Mouse (Mus musculus): Measurements from ENCODE around the gene Utp3. TPM values are rescaled to one million over a fixed set of nuclear protein-coding genes. Genes with fewer than 3 reads are reported as not detected.

Gene Utp3
- 100.0 and 108 TPM in 2 replicates for polyA plus RNA-seq (2011; ENCODE audit: insufficient read depth, insufficient read length, low read depth, missing spikeins)

- Histone ChIP-seq H3K27me3 (ENCODE audit: control insufficient read depth, insufficient read depth, low read length, poor library complexity, severe bottlenecking) (no peaks in the 10 kb centered on the region), H3K4me3 (ENCODE audit: low read depth, low read length) (peak within 1 kb of the TSS; percentile 89), H3K4me1 (ENCODE audit: control insufficient read depth, insufficient read depth, low read length) (no peaks in the 10 kb centered on the region), H3K27ac (ENCODE audit: insufficient read depth, low read length) (peak within 1 kb of the TSS; percentile 35; the same call in 1 of the 2 replicates), H3K9me3 (replicated peaks; ENCODE audit: control insufficient read depth, insufficient read depth, low read length, poor library complexity, severe bottlenecking) (no peaks in the 10 kb centered on the region), H3K36me3 (ENCODE audit: control insufficient read depth, insufficient read depth, low read length, poor library complexity, severe bottlenecking) (peaks cover 9% of the 10 kb centered on the region), H3K9ac (ENCODE audit: low read depth, poor library complexity, severe bottlenecking) (peak within 1 kb of the TSS; percentile 91)
- peak; percentile 42 for TF ChIP-seq POLR2A (IDR thresholded peaks at IDR 0.05; ENCODE audit: insufficient read depth, low read length)
- peak; percentile 65 for TF ChIP-seq CTCF (IDR thresholded peaks at IDR 0.05; ENCODE audit: low read depth, low read length)
- no peak for TF ChIP-seq EP300 (IDR thresholded peaks at IDR 0.05; ENCODE audit: insufficient read depth, low read depth, low read length)
Measured at GRCm38 (mm10) chr5:88554086-88554886, at the start of gene Utp3. Gene Utp3 (plus strand): TSS chr5:88554462.

- Histone ChIP-seq H3K27me3 (ENCODE audit: control insufficient read depth, insufficient read depth, low read length, poor library complexity, severe bottlenecking) (no peaks in the 10 kb centered on the region), H3K4me3 (ENCODE audit: low read depth, low read length) (no peak overlapping the region), H3K9me3 (replicated peaks; ENCODE audit: control insufficient read depth, insufficient read depth, low read length, poor library complexity, severe bottlenecking) (no peaks in the 10 kb centered on the region), H3K4me1 (ENCODE audit: control insufficient read depth, insufficient read depth, low read length) (no peaks in the 10 kb centered on the region), H3K9ac (ENCODE audit: low read depth, poor library complexity, severe bottlenecking) (no peak overlapping the region), H3K27ac (ENCODE audit: insufficient read depth, low read length) (no peak overlapping the region), H3K36me3 (ENCODE audit: control insufficient read depth, insufficient read depth, low read length, poor library complexity, severe bottlenecking) (no peaks in the 10 kb centered on the region)
- TF ChIP-seq POLR2A (IDR thresholded peaks at IDR 0.05; ENCODE audit: insufficient read depth, low read length) (no peak), CTCF (IDR thresholded peaks at IDR 0.05; ENCODE audit: low read depth, low read length) (no peak), EP300 (IDR thresholded peaks at IDR 0.05; ENCODE audit: insufficient read depth, low read depth, low read length) (no peak)
Measured at GRCm38 (mm10) chr5:88508555-88508954, 45.7 kb upstream of the Utp3 start.

DNA sequence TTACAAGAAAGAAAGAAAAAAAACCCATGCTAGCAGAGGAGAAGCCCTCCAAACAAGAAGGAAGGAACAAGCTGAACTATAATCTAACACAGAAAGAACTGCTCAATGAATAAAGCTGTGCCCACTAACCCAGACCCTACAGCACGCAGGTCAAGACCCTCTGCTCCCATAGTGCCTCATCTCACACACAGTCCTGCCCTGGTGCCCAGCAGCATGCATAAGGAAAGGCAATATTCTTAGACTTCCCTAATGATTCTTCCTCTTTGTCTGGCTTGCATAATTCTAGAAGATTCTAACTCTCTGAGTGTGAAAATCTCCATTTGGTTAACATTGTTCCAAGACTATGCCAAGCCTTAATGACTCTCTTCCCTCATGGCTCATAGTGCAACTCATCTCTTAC, 45.3 kb upstream of the Utp3 start:
- no peaks in the 10 kb centered on the region for H3K36me3 ChIP-seq (ENCODE audit: control insufficient read depth, insufficient read depth, low read length, poor library complexity, severe bottlenecking)

GRCm38 (mm10) chr5:88519232-88519631, 35.0 kb upstream of the Utp3 start:
- Histone ChIP-seq H3K27ac (ENCODE audit: insufficient read depth, low read length) (no peak overlapping the region), H3K4me3 (ENCODE audit: low read depth, low read length) (no peak overlapping the region), H3K4me1 (ENCODE audit: control insufficient read depth, insufficient read depth, low read length) (no peaks in the 10 kb centered on the region), H3K27me3 (ENCODE audit: control insufficient read depth, insufficient read depth, low read length, poor library complexity, severe bottlenecking) (no peaks in the 10 kb centered on the region), H3K36me3 (ENCODE audit: control insufficient read depth, insufficient read depth, low read length, poor library complexity, severe bottlenecking) (no peaks in the 10 kb centered on the region), H3K9ac (ENCODE audit: low read depth, poor library complexity, severe bottlenecking) (no peak overlapping the region), H3K9me3 (replicated peaks; ENCODE audit: control insufficient read depth, insufficient read depth, low read length, poor library complexity, severe bottlenecking) (no peaks in the 10 kb centered on the region)
- TF ChIP-seq POLR2A (IDR thresholded peaks at IDR 0.05; ENCODE audit: insufficient read depth, low read length) (no peak), EP300 (IDR thresholded peaks at IDR 0.05; ENCODE audit: insufficient read depth, low read depth, low read length) (no peak), CTCF (IDR thresholded peaks at IDR 0.05; ENCODE audit: low read depth, low read length) (no peak)

More for the DNA sequence above, 45.3 kb upstream of the Utp3 start:
- H3K4me1 ChIP-seq (ENCODE audit: control insufficient read depth, insufficient read depth, low read length), result no peaks in the 10 kb centered on the region
- H3K27me3 ChIP-seq (ENCODE audit: control insufficient read depth, insufficient read depth, low read length, poor library complexity, severe bottlenecking), result no peaks in the 10 kb centered on the region
- no peak for TF ChIP-seq POLR2A (IDR thresholded peaks at IDR 0.05; ENCODE audit: insufficient read depth, low read length)
- no peak for TF ChIP-seq CTCF (IDR thresholded peaks at IDR 0.05; ENCODE audit: low read depth, low read length)
- TF ChIP-seq EP300 (IDR thresholded peaks at IDR 0.05; ENCODE audit: insufficient read depth, low read depth, low read length), result no peak
- no peak overlapping the region for H3K27ac ChIP-seq (ENCODE audit: insufficient read depth, low read length)
- no peaks in the 10 kb centered on the region for H3K9me3 ChIP-seq (replicated peaks; ENCODE audit: control insufficient read depth, insufficient read depth, low read length, poor library complexity, severe bottlenecking)
- no peak overlapping the region for H3K9ac ChIP-seq (ENCODE audit: low read depth, poor library complexity, severe bottlenecking)
- no peak overlapping the region for H3K4me3 ChIP-seq (ENCODE audit: low read depth, low read length)

DNA sequence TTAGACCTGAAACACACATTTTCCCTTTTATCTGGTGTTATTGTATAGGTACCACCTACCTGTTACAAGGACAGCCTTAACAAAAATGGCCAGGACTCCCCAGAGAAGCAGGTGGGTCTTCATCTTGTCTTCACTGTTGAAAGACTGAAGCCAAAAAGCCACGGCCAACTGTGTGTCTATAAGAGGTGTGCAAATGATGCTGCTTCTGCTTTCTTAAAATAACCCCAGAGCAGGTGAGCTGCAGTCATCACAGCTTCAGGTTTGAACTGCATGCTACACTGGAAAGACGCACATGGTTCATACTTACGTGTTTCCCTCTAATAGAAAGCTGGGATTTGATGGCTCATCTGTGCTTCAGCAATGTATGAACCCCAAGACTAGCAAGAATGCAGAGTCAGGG, 26.6 kb upstream of the Utp3 start, which contains the start of gene Jchain:
Gene Jchain, minus strand, starts transcription at position 235 of the 400 bp plus-strand sequence.
- Histone ChIP-seq H3K9ac (ENCODE audit: low read depth, poor library complexity, severe bottlenecking) (no peak within 1 kb of the TSS), H3K4me1 (ENCODE audit: control insufficient read depth, insufficient read depth, low read length) (no peaks in the 10 kb centered on the region), H3K4me3 (ENCODE audit: low read depth, low read length) (no peak within 1 kb of the TSS), H3K36me3 (ENCODE audit: control insufficient read depth, insufficient read depth, low read length, poor library complexity, severe bottlenecking) (no peaks in the 10 kb centered on the region), H3K27ac (ENCODE audit: insufficient read depth, low read length) (no peak within 1 kb of the TSS), H3K27me3 (ENCODE audit: control insufficient read depth, insufficient read depth, low read length, poor library complexity, severe bottlenecking) (peaks cover 1% of the 10 kb centered on the region; the same call in 1 of the 2 replicates), H3K9me3 (replicated peaks; ENCODE audit: control insufficient read depth, insufficient read depth, low read length, poor library complexity, severe bottlenecking) (no peaks in the 10 kb centered on the region)
- TF ChIP-seq EP300 (IDR thresholded peaks at IDR 0.05; ENCODE audit: insufficient read depth, low read depth, low read length) (no peak), CTCF (IDR thresholded peaks at IDR 0.05; ENCODE audit: low read depth, low read length) (no peak), POLR2A (IDR thresholded peaks at IDR 0.05; ENCODE audit: insufficient read depth, low read length) (no peak)

DNA sequence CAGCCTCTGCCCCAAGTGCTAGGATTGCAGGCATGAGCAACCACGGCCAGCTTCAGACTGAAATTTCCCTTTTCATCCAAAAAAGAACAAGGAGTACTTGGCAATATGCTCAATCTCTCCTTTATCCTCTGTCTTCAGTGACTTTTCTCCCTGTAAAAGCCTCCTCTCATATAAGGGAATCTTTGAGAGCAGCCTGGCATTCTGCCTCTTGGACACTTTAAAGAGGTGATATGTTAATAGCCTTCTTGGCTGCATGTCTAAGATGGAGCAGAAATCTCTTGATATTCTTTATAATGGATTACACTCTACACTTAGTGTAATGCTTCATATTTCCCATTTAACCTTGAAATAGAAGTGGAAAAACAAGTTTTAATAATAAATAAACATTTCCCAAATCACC, 23.4 kb upstream of the Utp3 start:
- H3K36me3 ChIP-seq (ENCODE audit: control insufficient read depth, insufficient read depth, low read length, poor library complexity, severe bottlenecking), result no peaks in the 10 kb centered on the region
- H3K27me3 ChIP-seq (ENCODE audit: control insufficient read depth, insufficient read depth, low read length, poor library complexity, severe bottlenecking), result peaks cover 1% of the 10 kb centered on the region; the same call in 1 of the 2 replicates
- no peaks in the 10 kb centered on the region for H3K9me3 ChIP-seq (replicated peaks; ENCODE audit: control insufficient read depth, insufficient read depth, low read length, poor library complexity, severe bottlenecking)
- H3K4me3 ChIP-seq (ENCODE audit: low read depth, low read length), result no peak overlapping the region
- H3K9ac ChIP-seq (ENCODE audit: low read depth, poor library complexity, severe bottlenecking), result no peak overlapping the region
- TF ChIP-seq POLR2A (IDR thresholded peaks at IDR 0.05; ENCODE audit: insufficient read depth, low read length), result no peak
- TF ChIP-seq CTCF (IDR thresholded peaks at IDR 0.05; ENCODE audit: low read depth, low read length), result no peak
- TF ChIP-seq EP300 (IDR thresholded peaks at IDR 0.05; ENCODE audit: insufficient read depth, low read depth, low read length), result no peak
- H3K4me1 ChIP-seq (ENCODE audit: control insufficient read depth, insufficient read depth, low read length), result no peaks in the 10 kb centered on the region
- H3K27ac ChIP-seq (ENCODE audit: insufficient read depth, low read length), result no peak overlapping the region

Measured in ES-Bruce4 (cell line).